Mouse (Mus musculus): ENCODE results near the gene Rnf141.

Rnf141 gene

GRCm38 (mm10) chr7:110823995-110824953, 20.0 kb downstream of the Rnf141 start:
- no peak for DNase-seq

- DNase-seq: no peak
Measured at GRCm38 (mm10) chr7:110823593-110823992, 20.7 kb downstream of the Rnf141 start.

- no peak for DNase-seq
Measured at GRCm38 (mm10) chr7:110823076-110823475, 21.2 kb downstream of the Rnf141 start.

- no peak for DNase-seq
Measured at GRCm38 (mm10) chr7:110822055-110822454, 22.2 kb downstream of the Rnf141 start.

- peak; percentile 60 for DNase-seq
Measured at GRCm38 (mm10) chr7:110821653-110822052, 22.6 kb downstream of the Rnf141 start.

- peak; percentile 84 for DNase-seq
Measured at GRCm38 (mm10) chr7:110821068-110821467, 23.2 kb downstream of the Rnf141 start.

GRCm38 (mm10) chr7:110818787-110819350, 25.4 kb downstream of the Rnf141 start:
- no peak for DNase-seq

- no peak for DNase-seq
Measured at GRCm38 (mm10) chr7:110818206-110818605, 26.1 kb downstream of the Rnf141 start.

GRCm38 (mm10) chr7:110816037-110816436, 28.2 kb downstream of the Rnf141 start:
- DNase-seq: no peak

- no peak for DNase-seq
Measured at GRCm38 (mm10) chr7:110813983-110814382, 30.3 kb downstream of the Rnf141 start.

- DNase-seq: no peak
Measured at GRCm38 (mm10) chr7:110811529-110811928, 32.7 kb downstream of the Rnf141 start.

GRCm38 (mm10) chr7:110810995-110811394, 33.3 kb downstream of the Rnf141 start:
- DNase-seq: no peak

GRCm38 (mm10) chr7:110809585-110810557, 34.4 kb downstream of the Rnf141 start:
- no peak for DNase-seq

- DNase-seq: no peak
Measured at GRCm38 (mm10) chr7:110808962-110809361, 35.3 kb downstream of the Rnf141 start.

- no peak for DNase-seq
Measured at GRCm38 (mm10) chr7:110807460-110808030, 36.7 kb downstream of the Rnf141 start.

GRCm38 (mm10) chr7:110804266-110804665, 40.0 kb downstream of the Rnf141 start:
- peak; percentile 79 for DNase-seq

- no peak for DNase-seq
Measured at GRCm38 (mm10) chr7:110803131-110803530, 41.1 kb downstream of the Rnf141 start.

GRCm38 (mm10) chr7:110801028-110801427, 43.2 kb downstream of the Rnf141 start:
- DNase-seq: peak; percentile 87

GRCm38 (mm10) chr7:110797722-110798409, 46.4 kb downstream of the Rnf141 start:
- no peak for DNase-seq

- peak; percentile 44 for DNase-seq
Measured at GRCm38 (mm10) chr7:110796367-110797051, 47.7 kb downstream of the Rnf141 start.

- no peak for DNase-seq
Measured at GRCm38 (mm10) chr7:110794722-110795121, 49.5 kb downstream of the Rnf141 start.

Data from layer of hippocampus, adult 9-11 months (tissue).